Mouse (Mus musculus) midbrain, postnatal 0 days (tissue): ENCODE measurements around the gene Itpr2. TPM values are rescaled to one million over a fixed set of nuclear protein-coding genes. Genes with fewer than 3 reads are reported as not detected.

Experiments
- ATAC-seq: fragments of 200-750 bp; cut with Nextera tagmentation; 2 replicates; pipeline ENCODE4 v1.8.0; 2017; ENCODE audit warnings: moderate number of reproducible peaks, mild to moderate bottlenecking, moderate TSS enrichment, moderate library complexity; ENCODE audit not compliant: low FRiP score
- DNase-seq: peaks from one replicate; pipeline ENCODE4 v3.0.0-alpha.2; 2015; ENCODE audit warnings: low spot score
- H3K27ac ChIP-seq: fragments of 300-500 bp; sonication (generic); 2 replicates; pipeline ENCODE4 v1.5.1; 2014; ENCODE audit warnings: low read depth, mild to moderate bottlenecking, low read length, mixed read lengths
- H3K27me3 ChIP-seq: fragments of 300-500 bp; sonication (generic); 2 replicates; pipeline ENCODE4 v1.6.1; 2014; ENCODE audit warnings: low read length, control low read depth, mixed read lengths; ENCODE audit not compliant: insufficient read depth
- H3K36me3 ChIP-seq: fragments of 300-500 bp; sonication (generic); 2 replicates; pipeline ENCODE4 v1.6.1; 2014; ENCODE audit warnings: low read length, control low read depth, mixed read lengths; ENCODE audit not compliant: insufficient read depth
- H3K4me1 ChIP-seq: fragments of 300-500 bp; sonication (generic); 2 replicates; pipeline ENCODE4 v1.6.1; 2014; ENCODE audit warnings: mild to moderate bottlenecking, control low read depth, antibody characterized with exemption, low read length, mixed read lengths; ENCODE audit not compliant: insufficient read depth
- H3K4me2 ChIP-seq: fragments of 300-500 bp; sonication (generic); 2 replicates; pipeline ENCODE4 v1.6.1; 2014; ENCODE audit warnings: low read depth, mild to moderate bottlenecking, low read length, mixed read lengths; ENCODE audit not compliant: poor library complexity, severe bottlenecking
- H3K4me3 ChIP-seq: fragments of 300-500 bp; sonication (generic); 2 replicates; pipeline ENCODE4 v1.5.1; 2014; ENCODE audit warnings: low read depth, mild to moderate bottlenecking, low read length, moderate library complexity
- H3K9ac ChIP-seq: fragments of 300-500 bp; sonication (generic); replicated peaks from 2 replicates; pipeline ENCODE4 v1.6.1; 2014; ENCODE audit warnings: mild to moderate bottlenecking, low read length, moderate library complexity, mixed read lengths; ENCODE audit not compliant: poor library complexity, severe bottlenecking
- H3K9me3 ChIP-seq: fragments of 300-500 bp; sonication (generic); 2 replicates; pipeline ENCODE4 v1.6.1; 2016; ENCODE audit warnings: low read length, control low read depth
- CTCF ChIP-seq: IDR thresholded peaks from 2 replicates; pipeline ENCODE4 v1.5.1; 2016; ENCODE audit warnings: antibody characterized with exemption, mild to moderate bottlenecking
- WGBS: fragments of 180-500 bp; shearing (Covaris S2); extraction: QIAGEN DNeasy Blood & Tissue Kit; methylation state at CpG from one replicate; pipeline ENCODE4 v1.1.7; 2014; 5-methylcytosine and 5-hydroxymethylcytosine counted together
- polyA plus RNA-seq: library from polyadenylated mRNA; unstranded; fragments of >200 nt; fragmentation: Nextera tagmentation; extraction: Ambion mirVana; gene quantifications from 2 replicates; pipeline ENCODE4 v1.2.1, GENCODE M21; 2015
- total RNA-seq: library from RNA; depleted of rRNA; stranded (reverse); fragments of >200 nt; gene quantifications from 2 replicates; pipeline ENCODE4 v1.2.3, GENCODE M21; 2014

Itpr2 gene
- total and polyA plus RNA-seq, 2 experiments from 2014 or later = 9.1 to 15.9 TPM

GRCm38 (mm10) chr6:146404156-146404555, 97.9 kb downstream of the Itpr2 start:
- ATAC-seq = no peak
- 53% methylated on average over 10 of the region's 10 CpGs for WGBS
- no peaks in the 10 kb centered on the region for H3K27me3 ChIP-seq

GRCm38 (mm10) chr6:146402905-146403642, 98.9 kb downstream of the Itpr2 start:
- H3K4me3 ChIP-seq = no peak overlapping the region
- H3K27ac ChIP-seq = no peak overlapping the region
- no peak for TF ChIP-seq CTCF
- no peaks in the 10 kb centered on the region for H3K9me3 ChIP-seq
- no peak overlapping the region for H3K9ac ChIP-seq
- DNase-seq (no peak), ATAC-seq (no peak)
- no peaks in the 10 kb centered on the region for H3K36me3 ChIP-seq
- WGBS = 51% methylated on average over 6 of the region's 6 CpGs
- H3K27me3 ChIP-seq = no peaks in the 10 kb centered on the region
- H3K4me2 ChIP-seq = no peak overlapping the region
- H3K4me1 ChIP-seq = no peaks in the 10 kb centered on the region

More at GRCm38 (mm10) chr6:146404156-146404555, 97.9 kb downstream of the Itpr2 start:
- no peaks in the 10 kb centered on the region for H3K36me3 ChIP-seq
- no peak overlapping the region for H3K4me3 ChIP-seq
- H3K27ac ChIP-seq = no peak overlapping the region
- H3K4me2 ChIP-seq = no peak overlapping the region
- H3K9me3 ChIP-seq = no peaks in the 10 kb centered on the region
- no peaks in the 10 kb centered on the region for H3K4me1 ChIP-seq
- H3K9ac ChIP-seq = no peak overlapping the region
- TF ChIP-seq CTCF = no peak
- DNase-seq = no peak

GRCm38 (mm10) chr6:146397803-146398202, 104.2 kb downstream of the Itpr2 start:
- Histone ChIP-seq H3K27ac (no peak overlapping the region), H3K4me2 (no peak overlapping the region), H3K9me3 (no peaks in the 10 kb centered on the region), H3K27me3 (no peaks in the 10 kb centered on the region), H3K36me3 (no peaks in the 10 kb centered on the region), H3K9ac (no peak overlapping the region), H3K4me1 (no peaks in the 10 kb centered on the region), H3K4me3 (no peak overlapping the region)
- ATAC-seq = no peak
- 67% methylated on average over 3 of the region's 3 CpGs for WGBS
- no peak for DNase-seq
- no peak for TF ChIP-seq CTCF

- Histone ChIP-seq H3K9me3 (no peaks in the 10 kb centered on the region), H3K27ac (no peak overlapping the region), H3K9ac (no peak overlapping the region), H3K36me3 (no peaks in the 10 kb centered on the region), H3K4me3 (no peak overlapping the region), H3K4me1 (no peaks in the 10 kb centered on the region), H3K4me2 (no peak overlapping the region), H3K27me3 (no peaks in the 10 kb centered on the region)
- WGBS = 73% methylated on average over 5 of the region's 5 CpGs
- TF ChIP-seq CTCF = no peak
- ATAC-seq (no peak), DNase-seq (no peak)
Measured at GRCm38 (mm10) chr6:146396253-146396652, 105.8 kb downstream of the Itpr2 start.

- no peak overlapping the region for H3K27ac ChIP-seq
- H3K9me3 ChIP-seq = no peaks in the 10 kb centered on the region
- TF ChIP-seq CTCF = no peak
- DNase-seq = no peak
- ATAC-seq = no peak
- WGBS = 86% methylated on average over 4 of the region's 4 CpGs
- no peaks in the 10 kb centered on the region for H3K36me3 ChIP-seq
- no peaks in the 10 kb centered on the region for H3K27me3 ChIP-seq
- no peak overlapping the region for H3K9ac ChIP-seq
- no peak overlapping the region for H3K4me2 ChIP-seq
- H3K4me3 ChIP-seq = no peak overlapping the region
- no peaks in the 10 kb centered on the region for H3K4me1 ChIP-seq
Measured at GRCm38 (mm10) chr6:146395616-146396015, 106.4 kb downstream of the Itpr2 start.

GRCm38 (mm10) chr6:146392188-146392587, 109.8 kb downstream of the Itpr2 start:
- no peak overlapping the region for H3K4me3 ChIP-seq
- no peak overlapping the region for H3K27ac ChIP-seq
- H3K9me3 ChIP-seq = no peaks in the 10 kb centered on the region
- H3K4me2 ChIP-seq = no peak overlapping the region
- H3K27me3 ChIP-seq = no peaks in the 10 kb centered on the region
- DNase-seq (no peak), ATAC-seq (no peak)
- H3K9ac ChIP-seq = no peak overlapping the region
- 85% methylated on average over 2 of the region's 2 CpGs for WGBS
- H3K4me1 ChIP-seq = peaks cover 6% of the 10 kb centered on the region
- peak; percentile 41 for TF ChIP-seq CTCF
- no peaks in the 10 kb centered on the region for H3K36me3 ChIP-seq
